Mouse (Mus musculus): ENCODE data around the gene Ablim1. TPM values are rescaled to one million over a fixed set of nuclear protein-coding genes. Genes with fewer than 3 reads are reported as not detected.

The Ablim1 gene
- polyA plus RNA-seq, 1 experiment: 12.2 TPM

DNA sequence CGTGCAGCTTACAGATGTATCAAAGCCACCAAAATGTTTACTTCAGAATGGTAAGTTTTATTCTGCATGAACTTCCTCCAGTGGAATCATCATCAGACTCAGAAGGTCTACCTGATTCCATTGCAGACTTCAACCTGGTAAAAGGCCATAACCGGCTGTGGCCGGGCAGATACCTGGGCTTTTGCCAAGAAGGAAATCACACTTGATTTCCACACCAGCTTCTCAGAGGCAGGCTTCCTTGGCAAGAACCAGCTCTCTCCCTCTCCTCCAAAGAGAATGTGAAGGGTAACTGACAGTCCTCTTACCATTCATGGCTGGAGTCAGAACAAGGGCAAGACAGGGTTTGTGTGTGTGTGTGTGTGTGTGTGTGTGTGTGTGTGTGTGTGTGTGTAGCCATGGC is 171.1 kb downstream of the Ablim1 start:
- no peak for TF ChIP-seq CTCF (IDR thresholded peaks at IDR 0.05; ENCODE audit: low read depth, low read length)
- TF ChIP-seq POLR2A (IDR thresholded peaks at IDR 0.05; ENCODE audit: insufficient read depth, low read length): no peak
- no peak for TF ChIP-seq EP300 (IDR thresholded peaks at IDR 0.05; ENCODE audit: insufficient read depth, low read depth, low read length)
- H3K27ac ChIP-seq (ENCODE audit: insufficient read depth, low read length): no peak overlapping the region
- peaks cover 1% of the 10 kb centered on the region for H3K4me1 ChIP-seq (ENCODE audit: control insufficient read depth, insufficient read depth, low read length)

DNA sequence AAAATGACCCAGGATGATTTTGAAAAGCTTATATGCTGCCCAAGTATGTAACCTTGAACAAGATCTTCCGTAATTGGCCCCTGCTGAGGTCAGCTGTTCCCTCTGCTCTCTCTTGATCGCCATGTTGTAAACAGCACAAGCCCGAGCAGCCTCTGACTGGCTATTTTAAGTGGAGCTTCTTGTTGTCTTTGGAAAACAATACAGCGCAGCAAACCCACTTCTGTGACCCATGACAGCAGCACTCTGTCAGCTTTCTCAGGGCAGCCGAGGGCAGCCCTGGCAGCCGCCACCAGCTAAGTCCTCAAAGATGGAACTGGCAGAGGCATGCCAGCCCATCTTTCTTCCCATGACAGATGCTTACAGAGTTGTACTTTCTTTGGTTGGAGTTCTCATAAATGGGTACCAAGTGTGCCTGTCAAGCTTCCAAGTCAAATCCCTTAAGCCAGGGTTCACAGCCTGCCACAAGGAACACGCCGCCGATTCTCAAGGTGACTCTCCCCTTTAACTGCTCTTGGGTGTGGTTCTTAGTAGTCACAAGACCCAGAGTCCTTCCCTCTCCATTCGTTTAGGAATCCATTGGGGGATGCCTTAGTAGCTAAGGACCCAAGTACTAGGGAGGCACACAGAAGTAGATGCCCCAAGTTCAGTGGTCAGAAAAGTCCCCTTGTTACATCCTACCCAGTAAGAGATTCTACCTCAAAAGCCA is 172.8 kb downstream of the Ablim1 start:
- Histone ChIP-seq H3K9me3 (replicated peaks; ENCODE audit: control insufficient read depth, insufficient read depth, low read length, poor library complexity, severe bottlenecking) (no peaks in the 10 kb centered on the region), H3K36me3 (ENCODE audit: control insufficient read depth, insufficient read depth, low read length, poor library complexity, severe bottlenecking) (no peaks in the 10 kb centered on the region), H3K9ac (ENCODE audit: low read depth, poor library complexity, severe bottlenecking) (0 out of 2 replicates have a peak overlapping the region, but pooled peaks have one; percentile 27), H3K4me1 (ENCODE audit: control insufficient read depth, insufficient read depth, low read length) (peaks cover 1% of the 10 kb centered on the region), H3K27ac (ENCODE audit: insufficient read depth, low read length) (no peak overlapping the region), H3K27me3 (ENCODE audit: control insufficient read depth, insufficient read depth, low read length, poor library complexity, severe bottlenecking) (no peaks in the 10 kb centered on the region), H3K4me3 (ENCODE audit: low read depth, low read length) (no peak overlapping the region)
- TF ChIP-seq POLR2A (IDR thresholded peaks at IDR 0.05; ENCODE audit: insufficient read depth, low read length) (no peak), EP300 (IDR thresholded peaks at IDR 0.05; ENCODE audit: insufficient read depth, low read depth, low read length) (peak; percentile 54; the same call in 1 of the 2 replicates)

More for the DNA sequence above, 171.1 kb downstream of the Ablim1 start:
- Histone ChIP-seq H3K36me3 (ENCODE audit: control insufficient read depth, insufficient read depth, low read length, poor library complexity, severe bottlenecking) (no peaks in the 10 kb centered on the region), H3K9me3 (replicated peaks; ENCODE audit: control insufficient read depth, insufficient read depth, low read length, poor library complexity, severe bottlenecking) (no peaks in the 10 kb centered on the region), H3K4me3 (ENCODE audit: low read depth, low read length) (no peak overlapping the region), H3K9ac (ENCODE audit: low read depth, poor library complexity, severe bottlenecking) (no peak overlapping the region), H3K27me3 (ENCODE audit: control insufficient read depth, insufficient read depth, low read length, poor library complexity, severe bottlenecking) (no peaks in the 10 kb centered on the region)

DNA sequence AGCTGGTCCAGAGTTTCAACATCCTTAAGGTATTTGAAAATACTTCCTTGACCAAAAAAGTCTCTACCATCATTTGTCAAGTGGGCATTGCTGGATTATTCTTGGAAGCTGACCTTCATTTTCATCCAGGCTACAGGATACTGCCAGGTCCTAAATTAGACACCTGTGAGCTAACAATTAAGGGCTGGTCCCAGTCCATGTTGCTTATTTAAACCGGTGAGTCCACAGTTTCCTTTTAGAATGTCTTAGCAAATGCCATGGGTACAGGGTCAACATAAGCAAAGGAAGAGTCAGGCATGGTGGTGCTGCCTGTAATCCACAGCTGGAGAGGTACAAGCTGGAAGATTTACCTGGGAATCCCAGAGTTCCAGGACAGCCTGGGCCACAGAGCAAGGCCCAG is 173.8 kb downstream of the Ablim1 start:
- no peak overlapping the region for H3K27ac ChIP-seq (ENCODE audit: insufficient read depth, low read length)
- no peaks in the 10 kb centered on the region for H3K9me3 ChIP-seq (replicated peaks; ENCODE audit: control insufficient read depth, insufficient read depth, low read length, poor library complexity, severe bottlenecking)
- TF ChIP-seq EP300 (IDR thresholded peaks at IDR 0.05; ENCODE audit: insufficient read depth, low read depth, low read length) (no peak), CTCF (IDR thresholded peaks at IDR 0.05; ENCODE audit: low read depth, low read length) (no peak), POLR2A (IDR thresholded peaks at IDR 0.05; ENCODE audit: insufficient read depth, low read length) (no peak)
- no peaks in the 10 kb centered on the region for H3K36me3 ChIP-seq (ENCODE audit: control insufficient read depth, insufficient read depth, low read length, poor library complexity, severe bottlenecking)
- no peak overlapping the region for H3K9ac ChIP-seq (ENCODE audit: low read depth, poor library complexity, severe bottlenecking)
- H3K27me3 ChIP-seq (ENCODE audit: control insufficient read depth, insufficient read depth, low read length, poor library complexity, severe bottlenecking): no peaks in the 10 kb centered on the region
- no peak overlapping the region for H3K4me3 ChIP-seq (ENCODE audit: low read depth, low read length)
- H3K4me1 ChIP-seq (ENCODE audit: control insufficient read depth, insufficient read depth, low read length): peaks cover 1% of the 10 kb centered on the region

DNA sequence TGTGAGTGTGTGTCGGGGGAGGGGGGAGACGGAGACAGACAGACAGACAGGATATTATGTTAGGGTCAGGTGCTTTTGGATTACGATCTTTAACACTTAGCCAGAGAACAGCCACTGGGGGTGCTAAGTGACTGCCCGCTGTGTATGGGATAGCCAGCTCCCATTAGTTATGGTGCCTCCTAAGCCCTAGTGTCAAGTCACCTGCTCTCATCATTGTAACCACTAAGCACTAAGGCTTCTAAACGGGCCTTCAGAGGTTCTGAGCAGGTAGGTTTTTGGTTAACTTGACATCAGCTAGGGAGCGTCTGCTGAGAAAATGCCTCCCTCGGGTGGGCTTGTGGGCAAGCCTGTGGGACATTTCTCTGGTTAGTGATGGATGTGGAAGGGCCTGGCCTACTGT is 174.6 kb downstream of the Ablim1 start:
- Histone ChIP-seq H3K4me3 (ENCODE audit: low read depth, low read length) (no peak overlapping the region), H3K27ac (ENCODE audit: insufficient read depth, low read length) (no peak overlapping the region), H3K4me1 (ENCODE audit: control insufficient read depth, insufficient read depth, low read length) (peaks cover 1% of the 10 kb centered on the region), H3K9ac (ENCODE audit: low read depth, poor library complexity, severe bottlenecking) (no peak overlapping the region), H3K36me3 (ENCODE audit: control insufficient read depth, insufficient read depth, low read length, poor library complexity, severe bottlenecking) (no peaks in the 10 kb centered on the region), H3K9me3 (replicated peaks; ENCODE audit: control insufficient read depth, insufficient read depth, low read length, poor library complexity, severe bottlenecking) (no peaks in the 10 kb centered on the region), H3K27me3 (ENCODE audit: control insufficient read depth, insufficient read depth, low read length, poor library complexity, severe bottlenecking) (no peaks in the 10 kb centered on the region)
- no peak for TF ChIP-seq CTCF (IDR thresholded peaks at IDR 0.05; ENCODE audit: low read depth, low read length)
- TF ChIP-seq EP300 (IDR thresholded peaks at IDR 0.05; ENCODE audit: insufficient read depth, low read depth, low read length): no peak
- no peak for TF ChIP-seq POLR2A (IDR thresholded peaks at IDR 0.05; ENCODE audit: insufficient read depth, low read length)

DNA sequence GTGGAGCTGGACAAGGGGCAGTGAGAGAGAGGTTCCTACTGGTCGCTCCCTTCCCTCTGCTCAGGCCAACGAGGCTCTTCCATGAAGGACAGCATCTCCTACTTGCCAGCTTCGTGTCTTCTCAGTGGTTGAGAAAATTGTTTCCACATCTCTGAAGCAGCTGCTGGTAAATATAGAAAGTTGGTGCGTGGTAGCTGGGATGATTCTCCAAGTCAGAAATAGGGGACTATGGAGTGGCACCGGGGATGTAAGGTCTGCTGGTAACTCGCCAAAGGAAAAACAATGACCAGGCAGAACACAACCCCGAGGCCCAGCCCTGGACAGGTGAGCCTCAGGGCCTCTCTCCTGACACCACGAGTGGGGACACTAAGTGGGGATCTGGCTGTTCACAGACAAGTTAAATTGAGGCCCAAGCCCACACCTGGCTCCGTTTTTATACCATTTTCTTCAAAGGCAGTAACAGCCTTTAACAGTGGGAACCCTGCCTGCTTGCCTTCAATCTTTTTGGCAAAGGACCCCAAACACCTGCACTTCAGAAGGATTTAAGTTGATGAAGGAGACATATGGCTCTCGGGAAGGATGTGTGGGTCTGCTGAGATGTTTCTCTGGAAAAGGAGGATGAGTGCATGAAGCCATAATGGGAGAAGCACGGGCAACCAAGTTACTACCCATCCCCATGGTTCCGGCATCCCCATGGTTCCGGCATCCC is 175.7 kb downstream of the Ablim1 start:
- Histone ChIP-seq H3K9me3 (replicated peaks; ENCODE audit: control insufficient read depth, insufficient read depth, low read length, poor library complexity, severe bottlenecking) (no peaks in the 10 kb centered on the region), H3K36me3 (ENCODE audit: control insufficient read depth, insufficient read depth, low read length, poor library complexity, severe bottlenecking) (no peaks in the 10 kb centered on the region), H3K4me3 (ENCODE audit: low read depth, low read length) (no peak overlapping the region), H3K4me1 (ENCODE audit: control insufficient read depth, insufficient read depth, low read length) (peaks cover 1% of the 10 kb centered on the region), H3K9ac (ENCODE audit: low read depth, poor library complexity, severe bottlenecking) (no peak overlapping the region), H3K27me3 (ENCODE audit: control insufficient read depth, insufficient read depth, low read length, poor library complexity, severe bottlenecking) (no peaks in the 10 kb centered on the region), H3K27ac (ENCODE audit: insufficient read depth, low read length) (no peak overlapping the region)
- TF ChIP-seq EP300 (IDR thresholded peaks at IDR 0.05; ENCODE audit: insufficient read depth, low read depth, low read length) (no peak), POLR2A (IDR thresholded peaks at IDR 0.05; ENCODE audit: insufficient read depth, low read length) (no peak), CTCF (IDR thresholded peaks at IDR 0.05; ENCODE audit: low read depth, low read length) (no peak)

DNA sequence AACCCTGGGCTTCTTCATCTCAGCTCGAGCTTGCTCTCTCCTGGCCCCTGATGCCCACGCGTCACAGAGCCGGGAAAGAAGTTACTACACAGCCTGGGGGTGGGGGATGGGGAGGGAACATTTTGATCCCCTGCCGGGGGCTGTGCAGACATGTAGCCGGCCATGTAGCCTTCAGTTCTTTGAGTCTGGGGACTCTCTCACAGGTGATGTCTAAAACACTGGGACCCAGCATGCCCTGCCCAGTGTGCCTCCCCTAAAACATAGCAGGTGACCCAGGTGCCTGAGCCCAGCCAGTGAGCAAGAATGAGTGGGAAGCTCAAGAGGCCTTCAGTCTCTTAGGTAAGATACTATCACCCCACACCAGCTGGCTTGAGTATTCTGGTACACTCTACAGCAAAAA is 176.2 kb downstream of the Ablim1 start:
- Histone ChIP-seq H3K36me3 (ENCODE audit: control insufficient read depth, insufficient read depth, low read length, poor library complexity, severe bottlenecking) (no peaks in the 10 kb centered on the region), H3K27ac (ENCODE audit: insufficient read depth, low read length) (no peak overlapping the region)
- TF ChIP-seq EP300 (IDR thresholded peaks at IDR 0.05; ENCODE audit: insufficient read depth, low read depth, low read length) (no peak), POLR2A (IDR thresholded peaks at IDR 0.05; ENCODE audit: insufficient read depth, low read length) (no peak), CTCF (IDR thresholded peaks at IDR 0.05; ENCODE audit: low read depth, low read length) (no peak)

More for the DNA sequence above, 176.2 kb downstream of the Ablim1 start:
- H3K27me3 ChIP-seq (ENCODE audit: control insufficient read depth, insufficient read depth, low read length, poor library complexity, severe bottlenecking): no peaks in the 10 kb centered on the region
- no peak overlapping the region for H3K9ac ChIP-seq (ENCODE audit: low read depth, poor library complexity, severe bottlenecking)
- no peak overlapping the region for H3K4me3 ChIP-seq (ENCODE audit: low read depth, low read length)
- peaks cover 1% of the 10 kb centered on the region for H3K4me1 ChIP-seq (ENCODE audit: control insufficient read depth, insufficient read depth, low read length)
- no peaks in the 10 kb centered on the region for H3K9me3 ChIP-seq (replicated peaks; ENCODE audit: control insufficient read depth, insufficient read depth, low read length, poor library complexity, severe bottlenecking)
